Mouse (Mus musculus) intestine, postnatal 0 days (tissue): ENCODE measurements around the gene Nacc2. TPM values are rescaled to one million over a fixed set of nuclear protein-coding genes. Genes with fewer than 3 reads are reported as not detected.

Experiments used
- ATAC-seq: fragments of 200-750 bp; cut with Nextera tagmentation; 2 replicates; pipeline ENCODE4 v1.8.0; 2017; ENCODE audit warnings: mild to moderate bottlenecking, moderate TSS enrichment, moderate library complexity
- H3K27ac ChIP-seq: fragments of 300-500 bp; sonication (generic); 2 replicates; pipeline ENCODE4 v1.5.1; 2014; ENCODE audit warnings: mild to moderate bottlenecking, low read depth, low read length, moderate library complexity
- H3K27me3 ChIP-seq: fragments of 300-500 bp; sonication (generic); replicated peaks from 2 replicates; pipeline ENCODE4 v1.6.1; 2014; ENCODE audit warnings: low read length, mixed read lengths; ENCODE audit not compliant: control insufficient read depth, insufficient read depth
- H3K36me3 ChIP-seq: fragments of 300-500 bp; sonication (generic); 2 replicates; pipeline ENCODE4 v1.6.1; 2014; ENCODE audit warnings: mild to moderate bottlenecking, moderate library complexity; ENCODE audit not compliant: control insufficient read depth, insufficient read depth
- H3K4me1 ChIP-seq: fragments of 300-500 bp; sonication (generic); replicated peaks from 2 replicates; pipeline ENCODE4 v1.6.1; 2014; ENCODE audit warnings: antibody characterized with exemption, low read length, mixed read lengths; ENCODE audit not compliant: control insufficient read depth, insufficient read depth
- H3K4me2 ChIP-seq: fragments of 300-500 bp; sonication (generic); replicated peaks from 2 replicates; pipeline ENCODE4 v1.6.1; 2014; ENCODE audit warnings: low read depth, mild to moderate bottlenecking, moderate library complexity
- H3K4me3 ChIP-seq: fragments of 300-500 bp; sonication (generic); 2 replicates; pipeline ENCODE4 v1.5.1; 2014; ENCODE audit warnings: low read depth, low read length
- H3K9ac ChIP-seq: fragments of 300-500 bp; sonication (generic); 2 replicates; pipeline ENCODE4 v1.6.1; 2014; ENCODE audit warnings: mild to moderate bottlenecking, low read depth, low read length
- H3K9me3 ChIP-seq: fragments of 300-500 bp; sonication (generic); 2 replicates; pipeline ENCODE4 v1.6.1; 2016; ENCODE audit warnings: mixed run types; ENCODE audit not compliant: control insufficient read depth
- CTCF ChIP-seq: sonication (generic); IDR thresholded peaks from 2 replicates; pipeline ENCODE4 v1.5.1; 2016; ENCODE audit warnings: low read depth, mild to moderate bottlenecking, control low read depth, antibody characterized with exemption, moderate library complexity
- WGBS: fragments of 180-500 bp; shearing (Covaris S2); extraction: QIAGEN DNeasy Blood & Tissue Kit; methylation state at CpG from one replicate; pipeline ENCODE4 v1.1.7; 2014; 5-methylcytosine and 5-hydroxymethylcytosine counted together
- polyA plus RNA-seq: library from polyadenylated mRNA; unstranded; fragments of >200 nt; fragmentation: Nextera tagmentation; extraction: Ambion mirVana; gene quantifications from 2 replicates; pipeline ENCODE4 v1.2.1, GENCODE M21; 2015

The Nacc2 gene
- polyA plus RNA-seq, 1 experiment from 2014 or later: 14.2 TPM

- Histone ChIP-seq H3K36me3 (peaks cover 9% of the 10 kb centered on the region; the same call in 1 of the 2 replicates), H3K4me3 (no peak overlapping the region), H3K4me1 (no peaks in the 10 kb centered on the region), H3K27me3 (no peaks in the 10 kb centered on the region), H3K9ac (no peak overlapping the region), H3K4me2 (no peak overlapping the region), H3K27ac (no peak overlapping the region), H3K9me3 (no peaks in the 10 kb centered on the region)
- ATAC-seq: no peak
- WGBS: 80% methylated on average over 3 of the region's 3 CpGs
- TF ChIP-seq CTCF: no peak
These were observed 103.1 kb downstream of the Nacc2 start for GRCm38 (mm10) chr2:26019923-26020322.

DNA sequence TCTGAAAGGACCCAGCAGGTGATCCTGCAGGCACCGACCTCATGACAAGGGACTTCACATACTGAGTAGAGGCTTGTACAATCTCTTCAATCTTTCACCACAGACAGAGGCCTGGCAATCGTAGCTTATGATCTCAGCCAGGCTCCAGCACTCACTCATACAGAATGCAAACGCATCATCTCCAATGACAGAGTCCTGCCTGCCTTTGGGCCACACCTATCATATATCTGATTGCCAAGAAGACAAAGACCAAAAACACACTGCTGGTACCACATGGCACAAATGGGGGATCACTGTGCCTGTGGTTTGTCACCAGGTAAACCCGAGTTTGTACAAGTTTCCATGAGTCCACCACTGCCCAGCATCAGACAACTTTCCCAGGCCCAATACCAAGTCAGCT is 105.7 kb downstream of the Nacc2 start:
- no peak overlapping the region for H3K9ac ChIP-seq
- no peak for TF ChIP-seq CTCF
- no peaks in the 10 kb centered on the region for H3K9me3 ChIP-seq
- peaks cover 31% of the 10 kb centered on the region for H3K36me3 ChIP-seq
- WGBS: 64% methylated on average over 4 of the region's 4 CpGs
- no peak overlapping the region for H3K27ac ChIP-seq
- H3K4me2 ChIP-seq: no peak overlapping the region
- H3K27me3 ChIP-seq: no peaks in the 10 kb centered on the region
- ATAC-seq: no peak
- no peak overlapping the region for H3K4me3 ChIP-seq
- H3K4me1 ChIP-seq: no peaks in the 10 kb centered on the region

- WGBS: 67% methylated on average over 3 of the region's 3 CpGs
- no peak for TF ChIP-seq CTCF
- Histone ChIP-seq H3K27ac (no peak overlapping the region), H3K27me3 (no peaks in the 10 kb centered on the region), H3K9ac (no peak overlapping the region), H3K4me1 (no peaks in the 10 kb centered on the region), H3K9me3 (no peaks in the 10 kb centered on the region), H3K4me3 (no peak overlapping the region), H3K36me3 (peaks cover 65% of the 10 kb centered on the region), H3K4me2 (no peak overlapping the region)
- ATAC-seq: no peak
These were observed 109.3 kb downstream of the Nacc2 start for GRCm38 (mm10) chr2:26013674-26014073.

GRCm38 (mm10) chr2:26011420-26011819 is 111.6 kb downstream of the Nacc2 start:
- ATAC-seq: no peak
- no peak for TF ChIP-seq CTCF
- Histone ChIP-seq H3K9ac (no peak overlapping the region), H3K36me3 (peaks cover 88% of the 10 kb centered on the region), H3K4me2 (no peak overlapping the region), H3K27me3 (no peaks in the 10 kb centered on the region), H3K27ac (no peak overlapping the region), H3K4me3 (no peak overlapping the region), H3K4me1 (no peaks in the 10 kb centered on the region), H3K9me3 (no peaks in the 10 kb centered on the region)
- 81% methylated on average over 1 of the region's 1 CpGs for WGBS

Other genes starting within 250 kb of the Nacc2 start
- 3.5 and 4.9 TPM in 2 replicates for gene Camsap1, start 139.9 kb downstream of the Nacc2 start, polyA plus RNA-seq
- 45.8 TPM in 2 replicates for gene Ubac1, start 101.5 kb downstream of the Nacc2 start, polyA plus RNA-seq
- gene Lhx3, start 85.1 kb upstream of the Nacc2 start, polyA plus RNA-seq: 0.10 TPM in 1 of 2 replicates, not detected in the other
- 7.0 and 7.5 TPM in 2 replicates for gene Qsox2, start 114.3 kb upstream of the Nacc2 start, polyA plus RNA-seq
- 0.09 and 0.21 TPM in 2 replicates for gene Ccdc187, start 171.3 kb upstream of the Nacc2 start, polyA plus RNA-seq
- gene Gpsm1, start 192.3 kb upstream of the Nacc2 start, polyA plus RNA-seq: 6.3 and 6.9 TPM in 2 replicates
- 16.4 and 17.0 TPM in 2 replicates for gene Dnlz, start 228.9 kb upstream of the Nacc2 start, polyA plus RNA-seq
- 0.26 and 0.33 TPM in 2 replicates for gene Card9, start 237.7 kb upstream of the Nacc2 start, polyA plus RNA-seq